Mouse (Mus musculus): ENCODE results near the gene Rbpj. TPM values are rescaled to one million over a fixed set of nuclear protein-coding genes. Genes with fewer than 3 reads are reported as not detected.

Rbpj gene
- polyA plus RNA-seq, 1 experiment, result 13.6 TPM

DNA sequence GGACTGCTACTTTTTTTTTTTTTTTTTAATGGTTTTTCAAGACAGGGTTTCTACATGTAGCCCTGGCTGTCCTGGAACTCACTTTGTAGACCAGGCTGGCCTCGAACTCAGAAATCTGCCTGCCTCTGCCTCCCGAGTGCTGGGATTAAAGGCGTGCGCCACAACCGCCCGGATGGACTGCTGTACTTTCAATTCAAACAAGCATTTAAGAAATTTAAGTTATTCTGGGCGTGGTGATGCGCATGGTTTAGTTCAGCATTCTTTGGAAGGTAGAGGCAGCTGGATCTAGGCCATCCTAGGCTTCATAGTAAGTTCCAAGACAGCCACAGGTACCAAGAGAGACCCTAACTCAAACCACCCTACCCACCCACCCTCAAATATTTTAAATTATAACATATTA is 88.2 kb downstream of the Rbpj start:
- no peaks in the 10 kb centered on the region for H3K27me3 ChIP-seq (replicated peaks)
- peaks cover 45% of the 10 kb centered on the region for H3K4me1 ChIP-seq
- no peak for TF ChIP-seq GATA1 (IDR thresholded peaks at IDR 0.05; ENCODE audit: borderline replicate concordance, low read length)
- TF ChIP-seq FLI1 (IDR thresholded peaks at IDR 0.05; ENCODE audit: low read length), result no peak
- no peak overlapping the region for H3K4me3 ChIP-seq (replicated peaks)
- H3K9me3 ChIP-seq, result no peaks in the 10 kb centered on the region
- no peaks in the 10 kb centered on the region for H3K36me3 ChIP-seq (replicated peaks; ENCODE audit: low read length)

DNA sequence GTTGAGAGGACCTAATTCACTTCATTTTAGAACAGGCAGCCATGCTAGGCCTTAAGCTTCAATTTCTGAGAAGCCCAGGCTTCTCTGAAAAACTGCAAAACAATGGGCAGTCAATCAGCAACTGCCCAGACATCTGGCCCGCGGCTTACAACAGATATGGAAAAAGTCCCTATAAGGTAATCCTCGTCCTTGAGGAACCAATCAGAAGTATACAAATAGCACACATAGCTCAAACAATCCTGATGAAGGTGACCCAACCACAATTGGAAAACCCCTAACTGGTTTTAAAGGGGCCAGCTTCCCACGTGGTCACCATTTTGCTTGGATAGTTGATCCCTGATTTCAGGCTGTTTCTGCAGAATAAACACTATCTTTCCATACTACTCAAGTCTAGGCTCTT is 89.0 kb downstream of the Rbpj start:
- H3K4me1 ChIP-seq, result peaks cover 53% of the 10 kb centered on the region
- no peak overlapping the region for H3K4me3 ChIP-seq (replicated peaks)
- no peak for TF ChIP-seq GATA1 (IDR thresholded peaks at IDR 0.05; ENCODE audit: borderline replicate concordance, low read length)
- TF ChIP-seq FLI1 (IDR thresholded peaks at IDR 0.05; ENCODE audit: low read length), result no peak
- H3K27me3 ChIP-seq (replicated peaks), result no peaks in the 10 kb centered on the region
- H3K36me3 ChIP-seq (replicated peaks; ENCODE audit: low read length), result no peaks in the 10 kb centered on the region
- no peaks in the 10 kb centered on the region for H3K9me3 ChIP-seq

DNA sequence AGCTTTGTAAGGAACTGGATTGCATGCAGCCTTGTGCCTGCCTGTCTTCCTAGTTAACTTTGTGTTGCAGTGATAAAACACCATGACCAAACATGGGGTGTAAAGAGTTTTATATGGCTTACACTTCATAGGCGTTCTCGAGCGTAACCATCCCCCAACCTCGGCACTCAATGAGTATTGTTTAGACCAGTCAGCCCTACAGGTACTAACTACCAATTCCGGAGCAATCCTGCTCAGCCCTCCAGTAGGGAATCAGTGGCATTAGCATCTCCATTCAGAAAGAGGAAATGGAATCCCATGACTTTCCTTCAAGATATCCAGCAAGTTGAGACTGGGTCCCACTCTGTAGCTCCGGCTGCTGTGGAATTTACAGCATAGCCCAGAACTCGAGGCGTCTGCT is 89.5 kb downstream of the Rbpj start:
- H3K4me1 ChIP-seq, result peaks cover 51% of the 10 kb centered on the region
- TF ChIP-seq GATA1 (IDR thresholded peaks at IDR 0.05; ENCODE audit: borderline replicate concordance, low read length), result no peak
- no peak for TF ChIP-seq FLI1 (IDR thresholded peaks at IDR 0.05; ENCODE audit: low read length)
- H3K36me3 ChIP-seq (replicated peaks; ENCODE audit: low read length), result no peaks in the 10 kb centered on the region
- no peak overlapping the region for H3K4me3 ChIP-seq (replicated peaks)
- H3K27me3 ChIP-seq (replicated peaks), result no peaks in the 10 kb centered on the region
- H3K9me3 ChIP-seq, result no peaks in the 10 kb centered on the region

DNA sequence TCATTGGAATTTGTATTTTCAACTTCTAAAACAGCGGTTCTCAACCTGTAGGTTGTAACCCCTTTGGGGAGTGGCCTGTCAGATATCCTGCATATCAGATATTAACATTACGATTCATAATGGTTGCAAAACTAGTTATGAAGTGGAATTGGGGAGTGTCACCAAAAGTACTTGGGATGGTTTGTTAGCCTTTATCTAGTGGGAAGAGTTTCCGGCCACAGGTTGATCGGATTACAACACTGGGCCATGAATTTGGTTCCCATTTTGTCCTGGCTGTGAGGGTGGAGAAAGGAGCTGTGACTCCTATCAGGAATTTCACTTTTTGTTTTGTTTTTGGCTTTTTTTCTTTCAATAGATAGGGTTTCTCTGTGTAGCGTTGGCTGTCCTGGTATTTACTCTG is 90.0 kb downstream of the Rbpj start:
- TF ChIP-seq FLI1 (IDR thresholded peaks at IDR 0.05; ENCODE audit: low read length), result no peak
- no peak for TF ChIP-seq GATA1 (IDR thresholded peaks at IDR 0.05; ENCODE audit: borderline replicate concordance, low read length)
- no peaks in the 10 kb centered on the region for H3K36me3 ChIP-seq (replicated peaks; ENCODE audit: low read length)
- no peaks in the 10 kb centered on the region for H3K9me3 ChIP-seq
- H3K4me1 ChIP-seq, result peaks cover 47% of the 10 kb centered on the region
- H3K27me3 ChIP-seq (replicated peaks), result no peaks in the 10 kb centered on the region
- H3K4me3 ChIP-seq (replicated peaks), result no peak overlapping the region

DNA sequence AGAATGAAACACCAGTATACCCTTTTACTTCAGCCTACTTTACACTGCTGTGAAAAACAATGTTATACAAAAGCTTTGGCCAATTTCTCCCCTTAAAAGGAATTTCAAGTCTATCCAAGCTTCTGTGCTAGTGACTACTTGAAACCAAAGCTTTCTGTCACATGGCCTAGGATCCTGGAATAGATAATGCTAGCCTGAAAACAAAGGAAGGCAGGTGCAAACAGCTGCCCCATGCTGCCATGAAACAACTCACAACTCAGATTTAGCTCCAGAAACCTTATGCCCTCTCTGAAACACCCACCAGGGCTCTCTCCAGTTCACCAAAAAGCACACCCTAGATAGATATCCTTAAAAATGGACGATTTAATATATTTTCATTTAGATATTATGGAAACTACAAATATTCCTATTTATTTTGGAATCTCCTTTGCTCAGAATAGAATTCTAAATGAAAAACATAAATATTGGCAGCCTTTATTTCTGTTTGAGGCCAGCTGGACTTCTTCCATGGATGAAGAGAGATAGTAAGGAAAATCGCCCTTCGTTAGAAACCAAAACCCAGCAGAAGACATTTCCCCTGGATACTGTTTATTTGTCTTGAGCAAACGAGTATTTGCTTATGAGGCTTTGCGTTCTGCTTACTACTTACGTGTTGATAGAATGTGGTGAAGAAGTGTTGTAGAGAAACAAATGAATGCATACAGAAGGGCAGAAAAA is 91.8 kb downstream of the Rbpj start:
- TF ChIP-seq GATA1 (IDR thresholded peaks at IDR 0.05; ENCODE audit: borderline replicate concordance, low read length) (no peak), FLI1 (IDR thresholded peaks at IDR 0.05; ENCODE audit: low read length) (no peak)
- peaks cover 30% of the 10 kb centered on the region for H3K4me1 ChIP-seq
- H3K36me3 ChIP-seq (replicated peaks; ENCODE audit: low read length), result peaks cover 4% of the 10 kb centered on the region
- H3K4me3 ChIP-seq (replicated peaks), result no peak overlapping the region
- peaks cover 9% of the 10 kb centered on the region for H3K9me3 ChIP-seq
- no peaks in the 10 kb centered on the region for H3K27me3 ChIP-seq (replicated peaks)

DNA sequence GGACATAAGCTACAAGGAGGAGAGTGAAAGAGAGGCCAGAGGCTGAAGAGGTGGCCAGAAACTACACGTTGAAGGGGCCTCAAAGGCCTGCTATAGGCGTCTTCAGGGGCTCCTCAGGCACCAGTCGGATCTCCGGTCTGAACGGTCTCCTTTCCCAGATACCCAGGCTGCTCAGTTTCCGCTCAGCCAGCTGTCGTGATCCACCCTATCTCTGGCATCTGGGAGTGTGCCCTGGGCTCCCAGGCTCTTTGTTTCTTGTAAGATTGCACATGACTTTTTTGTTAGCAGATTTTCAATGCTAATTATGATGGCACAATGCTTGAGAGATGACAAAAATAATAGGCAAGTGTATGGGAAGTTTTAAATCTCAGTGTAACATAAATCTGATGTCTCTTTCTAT is 95.2 kb downstream of the Rbpj start:
- Histone ChIP-seq H3K36me3 (replicated peaks; ENCODE audit: low read length) (peaks cover 4% of the 10 kb centered on the region), H3K9me3 (peaks cover 9% of the 10 kb centered on the region), H3K27me3 (replicated peaks) (no peaks in the 10 kb centered on the region), H3K4me1 (peaks cover 22% of the 10 kb centered on the region), H3K4me3 (replicated peaks) (no peak overlapping the region)
- no peak for TF ChIP-seq GATA1 (IDR thresholded peaks at IDR 0.05; ENCODE audit: borderline replicate concordance, low read length)
- TF ChIP-seq FLI1 (IDR thresholded peaks at IDR 0.05; ENCODE audit: low read length), result no peak

DNA sequence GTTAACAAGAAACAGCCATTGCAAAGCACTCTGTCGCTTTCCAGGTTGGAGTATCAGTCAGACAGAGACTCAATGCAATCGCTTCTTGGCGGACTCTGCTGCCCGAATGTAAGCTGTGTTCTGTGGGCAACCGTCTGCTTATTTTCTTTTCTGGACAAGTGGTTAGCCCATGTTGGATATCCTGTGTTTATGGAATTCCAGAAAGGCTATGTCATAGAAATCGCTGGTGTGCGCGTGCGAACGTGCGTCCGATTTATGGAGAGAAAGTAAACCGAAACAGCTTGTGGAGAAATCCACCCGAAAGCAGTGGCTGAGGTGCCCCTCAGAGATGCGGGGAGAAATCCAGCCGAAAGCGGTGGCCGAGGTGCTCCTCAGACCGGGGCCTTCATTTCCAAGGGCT is 98.4 kb downstream of the Rbpj start:
- TF ChIP-seq GATA1 (IDR thresholded peaks at IDR 0.05; ENCODE audit: borderline replicate concordance, low read length) (no peak), FLI1 (IDR thresholded peaks at IDR 0.05; ENCODE audit: low read length) (no peak)
- Histone ChIP-seq H3K27me3 (replicated peaks) (no peaks in the 10 kb centered on the region), H3K9me3 (peaks cover 9% of the 10 kb centered on the region)

DNA sequence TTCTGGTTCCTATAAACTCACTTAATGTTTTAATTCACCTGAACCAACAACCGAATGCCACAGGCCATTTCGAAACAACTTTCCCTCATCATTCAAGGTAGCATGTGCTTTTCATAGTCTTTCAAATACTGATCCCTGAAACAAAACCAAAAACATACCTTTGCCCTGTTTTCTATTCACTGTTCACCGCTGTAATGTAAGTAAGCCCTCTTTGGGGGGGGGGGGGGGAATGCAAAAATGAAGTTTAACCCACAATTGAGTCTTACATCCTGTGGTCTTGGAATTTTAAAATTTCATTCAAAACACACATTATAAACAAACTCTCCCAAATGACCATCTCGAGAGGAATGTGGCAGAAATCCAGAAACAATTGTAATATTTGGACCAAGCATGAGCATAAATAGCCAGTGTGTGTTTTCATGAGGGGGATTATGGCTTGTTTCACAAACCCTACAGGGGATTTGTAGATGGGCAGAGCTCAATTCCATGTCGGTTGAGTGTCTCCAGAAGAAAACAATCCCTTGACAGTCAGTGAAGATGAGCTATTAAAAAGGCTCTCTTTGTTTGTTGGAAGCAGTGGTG is 99.4 kb downstream of the Rbpj start:
- Histone ChIP-seq H3K36me3 (replicated peaks; ENCODE audit: low read length) (peaks cover 4% of the 10 kb centered on the region), H3K9me3 (peaks cover 9% of the 10 kb centered on the region), H3K4me1 (peaks cover 11% of the 10 kb centered on the region; the same call in 1 of the 2 replicates), H3K27me3 (replicated peaks) (no peaks in the 10 kb centered on the region), H3K4me3 (replicated peaks) (no peak overlapping the region)
- no peak for TF ChIP-seq GATA1 (IDR thresholded peaks at IDR 0.05; ENCODE audit: borderline replicate concordance, low read length)
- no peak for TF ChIP-seq FLI1 (IDR thresholded peaks at IDR 0.05; ENCODE audit: low read length)

More for the DNA sequence above, 98.4 kb downstream of the Rbpj start:
- no peak overlapping the region for H3K4me3 ChIP-seq (replicated peaks)
- H3K4me1 ChIP-seq, result peaks cover 19% of the 10 kb centered on the region
- H3K36me3 ChIP-seq (replicated peaks; ENCODE audit: low read length), result peaks cover 4% of the 10 kb centered on the region

DNA sequence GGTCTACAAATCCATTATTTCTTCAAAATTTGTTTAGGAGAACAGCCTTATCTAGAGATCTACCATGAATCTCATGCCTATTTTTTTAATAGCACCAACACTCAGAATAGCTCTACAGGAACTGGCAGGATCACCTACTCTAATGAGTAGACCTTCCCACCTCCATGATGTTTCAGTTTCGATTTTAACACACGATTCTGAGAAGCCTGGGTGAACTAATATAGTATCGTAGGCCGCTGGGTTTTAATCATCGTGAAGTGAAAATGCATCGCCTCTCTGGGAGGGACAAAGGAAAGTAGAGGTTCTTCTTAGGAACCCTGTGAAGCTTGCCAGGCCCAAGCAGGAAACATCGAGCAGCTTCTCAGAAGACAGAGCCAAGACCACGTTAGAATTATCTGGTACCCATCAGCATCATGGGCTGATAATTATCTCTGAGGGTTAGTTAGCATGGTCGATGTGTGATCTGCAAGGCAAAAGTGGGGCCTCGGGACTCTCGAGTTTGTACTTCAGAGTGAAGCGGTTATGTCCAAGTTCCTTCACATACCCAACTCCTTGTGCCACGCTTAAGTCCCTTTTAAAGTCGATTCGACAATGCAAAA is 100.6 kb downstream of the Rbpj start:
- H3K9me3 ChIP-seq, result peaks cover 9% of the 10 kb centered on the region
- no peak overlapping the region for H3K4me3 ChIP-seq (replicated peaks)
- TF ChIP-seq FLI1 (IDR thresholded peaks at IDR 0.05; ENCODE audit: low read length) (no peak), GATA1 (IDR thresholded peaks at IDR 0.05; ENCODE audit: borderline replicate concordance, low read length) (no peak)
- H3K4me1 ChIP-seq, result peaks cover 17% of the 10 kb centered on the region
- no peaks in the 10 kb centered on the region for H3K27me3 ChIP-seq (replicated peaks)
- peaks cover 4% of the 10 kb centered on the region for H3K36me3 ChIP-seq (replicated peaks; ENCODE audit: low read length)

DNA sequence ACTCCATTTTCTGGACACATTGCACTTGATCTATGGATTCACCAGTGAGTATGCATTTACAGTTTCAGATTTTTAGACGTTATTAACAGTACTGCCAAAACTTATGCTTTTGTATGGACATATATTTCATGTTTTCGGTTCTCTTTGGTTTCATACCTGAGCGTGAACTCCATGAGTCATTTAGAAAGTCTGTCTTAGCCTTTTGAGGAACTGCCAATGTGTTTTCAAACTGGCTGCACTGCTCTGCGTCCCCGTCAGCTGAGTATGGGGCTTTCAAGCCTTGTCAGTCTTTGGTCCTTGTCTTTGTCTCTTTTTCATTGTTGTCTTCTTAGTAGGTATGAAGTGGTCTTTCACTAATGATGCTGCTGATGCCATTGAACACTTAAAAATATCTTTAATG is 106.5 kb downstream of the Rbpj start:
- Histone ChIP-seq H3K9me3 (peaks cover 6% of the 10 kb centered on the region), H3K4me3 (replicated peaks) (no peak overlapping the region), H3K36me3 (replicated peaks; ENCODE audit: low read length) (peaks cover 9% of the 10 kb centered on the region), H3K4me1 (peaks cover 6% of the 10 kb centered on the region), H3K27me3 (replicated peaks) (no peaks in the 10 kb centered on the region)
- no peak for TF ChIP-seq GATA1 (IDR thresholded peaks at IDR 0.05; ENCODE audit: borderline replicate concordance, low read length)
- no peak for TF ChIP-seq FLI1 (IDR thresholded peaks at IDR 0.05; ENCODE audit: low read length)

All from megakaryocyte, embryonic 14.5 days (primary cell).